Mouse (Mus musculus) mesoderm, embryonic 11.5 days (tissue): ENCODE data around the gene Syt2.

Experiments used
- DNase-seq: peaks from one replicate; pipeline ENCODE4 v3.0.0-alpha.2; 2012; ENCODE audit warnings: low read depth, low spot score

The Syt2 gene

GRCm38 (mm10) chr1:134646261-134646962 is at the start of gene Syt2:
Gene Syt2 (plus strand): TSS chr1:134646677.
- peak; percentile 69 for DNase-seq

- DNase-seq: no peak
These were observed 49.0 kb upstream of the Syt2 start for GRCm38 (mm10) chr1:134597339-134598054.

GRCm38 (mm10) chr1:134604086-134604485 is 42.4 kb upstream of the Syt2 start:
- no peak for DNase-seq

- DNase-seq: no peak
These were observed 40.8 kb upstream of the Syt2 start for GRCm38 (mm10) chr1:134605670-134606069.

- no peak for DNase-seq
These were observed 40.1 kb upstream of the Syt2 start for GRCm38 (mm10) chr1:134606381-134606780.

- no peak for DNase-seq
These were observed 39.2 kb upstream of the Syt2 start for GRCm38 (mm10) chr1:134607279-134607678.

GRCm38 (mm10) chr1:134609172-134609571 is 37.3 kb upstream of the Syt2 start:
- no peak for DNase-seq

GRCm38 (mm10) chr1:134614554-134614953 is 31.9 kb upstream of the Syt2 start:
- DNase-seq: no peak

- no peak for DNase-seq
These were observed 31.5 kb upstream of the Syt2 start for GRCm38 (mm10) chr1:134614988-134615387.

- DNase-seq: no peak
These were observed 28.8 kb upstream of the Syt2 start for GRCm38 (mm10) chr1:134617656-134618055.

- no peak for DNase-seq
These were observed 21.2 kb upstream of the Syt2 start for GRCm38 (mm10) chr1:134625325-134625724.

GRCm38 (mm10) chr1:134629455-134629854 is 17.0 kb upstream of the Syt2 start:
- no peak for DNase-seq

GRCm38 (mm10) chr1:134634296-134634695 is 12.2 kb upstream of the Syt2 start:
- no peak for DNase-seq

- no peak for DNase-seq
These were observed 10.2 kb upstream of the Syt2 start for GRCm38 (mm10) chr1:134636245-134636644.

- no peak for DNase-seq
These were observed 9.8 kb upstream of the Syt2 start for GRCm38 (mm10) chr1:134636684-134637083.

- DNase-seq: no peak
These were observed 8.4 kb upstream of the Syt2 start for GRCm38 (mm10) chr1:134638041-134638440.

- peak; percentile 45 for DNase-seq
These were observed 8.0 kb upstream of the Syt2 start for GRCm38 (mm10) chr1:134638522-134638921.

GRCm38 (mm10) chr1:134639460-134639859 is 7.0 kb upstream of the Syt2 start:
- no peak for DNase-seq

GRCm38 (mm10) chr1:134641507-134641906 is 5.0 kb upstream of the Syt2 start:
- peak; percentile 58 for DNase-seq

GRCm38 (mm10) chr1:134643702-134644101 is 2.8 kb upstream of the Syt2 start:
- DNase-seq: no peak

- no peak for DNase-seq
These were observed 873 bp upstream of the Syt2 start for GRCm38 (mm10) chr1:134645408-134646200.

- no peak for DNase-seq
These were observed 446 bp downstream of the Syt2 start for GRCm38 (mm10) chr1:134646963-134647282.
